Mouse (Mus musculus): ENCODE results near the gene Rtl5. TPM values are rescaled to one million over a fixed set of nuclear protein-coding genes. Genes with fewer than 3 reads are reported as not detected.

The Rtl5 gene
- polyA plus RNA-seq, 1 experiment from 2014 or later = 1.1 TPM

DNA sequence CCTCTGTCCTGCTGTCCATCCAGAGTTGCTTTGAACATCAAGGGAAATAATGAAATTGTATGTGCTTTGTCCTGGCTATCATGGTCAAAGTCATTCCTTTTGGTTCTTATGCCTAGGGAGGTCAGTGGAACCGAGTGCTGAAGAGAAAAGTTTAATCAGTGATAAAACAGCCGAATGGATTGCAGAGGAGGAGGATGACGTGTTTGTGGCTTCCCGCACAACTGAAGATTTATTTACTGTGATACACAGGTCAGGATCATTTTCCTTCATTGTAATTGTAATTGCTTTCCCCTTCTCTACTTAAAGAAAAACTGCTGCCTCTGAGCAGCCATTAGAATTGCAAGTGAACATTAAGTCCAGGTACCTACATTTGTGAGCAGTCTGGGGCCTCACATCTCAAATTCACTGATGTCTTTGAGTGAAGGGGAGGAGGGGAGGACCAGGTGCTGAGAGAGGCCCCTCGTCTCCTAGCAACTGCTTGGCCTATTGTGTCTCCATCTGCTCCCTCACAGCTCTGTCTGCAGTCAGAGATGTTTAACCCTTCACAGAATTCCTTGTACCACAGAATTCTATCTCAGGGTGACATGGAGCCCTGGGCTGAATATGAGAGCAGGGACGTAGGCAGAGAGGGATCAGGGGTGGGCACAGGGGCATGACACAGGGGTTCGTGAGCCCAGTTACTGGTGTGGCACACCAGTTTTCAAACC lies 10.6 kb upstream of the Rtl5 start:
- no peaks in the 10 kb centered on the region for H3K36me3 ChIP-seq
- no peak overlapping the region for H3K4me3 ChIP-seq (replicated peaks)
- no peaks in the 10 kb centered on the region for H3K9me3 ChIP-seq (replicated peaks)
- H3K9ac ChIP-seq = no peak overlapping the region
- 0 out of 2 replicates have a peak, but pooled peaks cover 3% of the 10 kb centered on the region for H3K27me3 ChIP-seq
- H3K4me1 ChIP-seq = no peaks in the 10 kb centered on the region
- no peak overlapping the region for H3K27ac ChIP-seq (replicated peaks)
- WGBS = 41% methylated on average over 7 of the region's 7 CpGs
- no peak overlapping the region for H3K4me2 ChIP-seq (replicated peaks)
- ATAC-seq (ENCODE audit: insufficient number of reproducible peaks, low FRiP score, low TSS enrichment, low read depth) = no peak; the same call in 1 of the 2 replicates

DNA sequence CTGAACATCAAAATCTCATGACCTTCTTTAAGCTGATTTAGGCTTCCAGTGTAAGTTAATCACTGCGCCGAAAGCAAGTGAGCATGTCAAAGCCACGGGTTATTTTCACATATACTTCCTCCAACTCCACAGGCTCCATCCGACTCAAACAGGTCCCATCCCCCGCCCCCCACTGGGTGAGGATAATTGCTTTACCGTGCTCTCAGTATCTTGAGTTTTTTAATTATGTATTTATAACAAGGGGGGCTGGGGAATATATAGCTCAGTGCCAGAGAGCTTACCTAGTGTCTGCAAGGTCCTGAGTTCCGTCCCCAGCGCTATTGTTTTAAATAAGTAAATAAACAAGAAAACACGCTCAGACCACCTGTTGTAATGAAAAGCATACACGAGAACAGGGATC lies 10.0 kb upstream of the Rtl5 start:
- Histone ChIP-seq H3K4me1 (no peaks in the 10 kb centered on the region), H3K4me2 (replicated peaks) (no peak overlapping the region), H3K27me3 (0 out of 2 replicates have a peak, but pooled peaks cover 3% of the 10 kb centered on the region), H3K9ac (no peak overlapping the region), H3K4me3 (replicated peaks) (no peak overlapping the region), H3K36me3 (no peaks in the 10 kb centered on the region), H3K27ac (replicated peaks) (no peak overlapping the region), H3K9me3 (replicated peaks) (no peaks in the 10 kb centered on the region)
- ATAC-seq (ENCODE audit: insufficient number of reproducible peaks, low FRiP score, low TSS enrichment, low read depth) = no peak
- WGBS = 57% methylated on average over 10 of the region's 10 CpGs

GRCm38 (mm10) chrX:102076886-102077765 lies 6.0 kb upstream of the Rtl5 start:
- Histone ChIP-seq H3K9ac (no peak overlapping the region), H3K9me3 (replicated peaks) (no peaks in the 10 kb centered on the region), H3K4me2 (replicated peaks) (no peak overlapping the region), H3K27ac (replicated peaks) (no peak overlapping the region), H3K4me3 (replicated peaks) (no peak overlapping the region), H3K36me3 (no peaks in the 10 kb centered on the region), H3K27me3 (no peaks in the 10 kb centered on the region), H3K4me1 (no peaks in the 10 kb centered on the region)
- 79% methylated on average over 7 of the region's 7 CpGs for WGBS
- ATAC-seq (ENCODE audit: insufficient number of reproducible peaks, low FRiP score, low TSS enrichment, low read depth) = no peak

DNA sequence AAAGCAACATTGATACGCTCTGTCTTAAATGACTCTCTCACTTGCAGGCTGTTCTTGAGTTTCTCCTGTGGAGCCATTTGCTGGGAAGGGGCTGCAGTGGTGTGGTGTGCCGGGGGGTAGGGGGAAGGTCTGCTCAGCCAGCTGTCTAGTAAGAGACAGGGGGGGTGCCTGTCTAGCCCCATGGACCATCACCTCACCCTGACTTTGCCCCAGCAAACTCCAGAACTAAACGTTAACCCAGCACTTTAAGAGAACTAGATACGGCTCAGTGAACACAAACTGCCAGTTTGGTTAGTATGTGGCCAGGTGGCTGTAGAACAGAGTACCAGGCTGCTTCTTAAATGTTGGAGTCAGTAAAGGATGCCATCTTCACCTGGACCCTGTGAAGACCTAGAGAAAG lies 4.1 kb upstream of the Rtl5 start:
- H3K4me2 ChIP-seq (replicated peaks) = no peak overlapping the region
- H3K9me3 ChIP-seq (replicated peaks) = no peaks in the 10 kb centered on the region
- no peak for ATAC-seq (ENCODE audit: insufficient number of reproducible peaks, low FRiP score, low TSS enrichment, low read depth)
- H3K4me3 ChIP-seq (replicated peaks) = no peak overlapping the region
- no peak overlapping the region for H3K9ac ChIP-seq
- H3K4me1 ChIP-seq = peaks cover 8% of the 10 kb centered on the region; the same call in 1 of the 2 replicates
- no peak overlapping the region for H3K27ac ChIP-seq (replicated peaks)
- 71% methylated on average over 4 of the region's 4 CpGs for WGBS
- no peaks in the 10 kb centered on the region; the same call in 1 of the 2 replicates for H3K27me3 ChIP-seq
- no peaks in the 10 kb centered on the region for H3K36me3 ChIP-seq

DNA sequence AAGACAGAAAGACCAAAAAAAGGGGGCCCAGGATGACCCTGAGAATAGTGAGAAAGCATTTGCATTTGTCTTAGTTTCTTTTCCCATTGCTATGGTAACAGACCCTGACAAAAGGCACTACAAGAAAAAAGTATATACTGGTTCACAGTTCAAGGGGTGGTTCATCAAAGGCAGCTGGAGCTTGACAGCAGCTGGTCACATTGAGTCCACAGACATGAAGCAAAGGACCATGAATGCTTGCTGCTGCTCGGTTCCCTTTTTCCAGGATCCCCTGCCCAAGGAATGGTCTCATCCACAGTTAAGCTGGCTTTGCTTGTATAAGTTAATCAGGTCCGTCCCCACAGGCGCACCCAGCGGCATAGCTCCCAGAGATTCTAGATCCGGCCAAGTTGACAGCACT lies 3.3 kb upstream of the Rtl5 start:
- ATAC-seq (ENCODE audit: insufficient number of reproducible peaks, low FRiP score, low TSS enrichment, low read depth) = no peak
- Histone ChIP-seq H3K27ac (replicated peaks) (no peak overlapping the region), H3K9ac (no peak overlapping the region), H3K4me1 (peaks cover 9% of the 10 kb centered on the region; the same call in 1 of the 2 replicates), H3K9me3 (replicated peaks) (no peaks in the 10 kb centered on the region), H3K36me3 (no peaks in the 10 kb centered on the region), H3K27me3 (no peaks in the 10 kb centered on the region; the same call in 1 of the 2 replicates), H3K4me3 (replicated peaks) (no peak overlapping the region), H3K4me2 (replicated peaks) (no peak overlapping the region)
- 67% methylated on average over 5 of the region's 5 CpGs for WGBS

- H3K9ac ChIP-seq = no peak overlapping the region
- H3K9me3 ChIP-seq (replicated peaks) = no peaks in the 10 kb centered on the region
- no peaks in the 10 kb centered on the region; the same call in 1 of the 2 replicates for H3K27me3 ChIP-seq
- no peak overlapping the region for H3K27ac ChIP-seq (replicated peaks)
- H3K4me1 ChIP-seq = peaks cover 9% of the 10 kb centered on the region; the same call in 1 of the 2 replicates
- no peaks in the 10 kb centered on the region for H3K36me3 ChIP-seq
- no peak overlapping the region for H3K4me3 ChIP-seq (replicated peaks)
- no peak overlapping the region for H3K4me2 ChIP-seq (replicated peaks)
- WGBS = 82% methylated on average over 14 of the region's 14 CpGs
- ATAC-seq (ENCODE audit: insufficient number of reproducible peaks, low FRiP score, low TSS enrichment, low read depth) = no peak
Measured at GRCm38 (mm10) chrX:102073605-102074325, 2.7 kb upstream of the Rtl5 start.

- peak overlapping the region; percentile 72 for H3K4me2 ChIP-seq (replicated peaks)
- no peaks in the 10 kb centered on the region for H3K36me3 ChIP-seq
- H3K9me3 ChIP-seq (replicated peaks) = no peaks in the 10 kb centered on the region
- ATAC-seq (ENCODE audit: insufficient number of reproducible peaks, low FRiP score, low TSS enrichment, low read depth) = no peak
- peak overlapping the region; percentile 51 for H3K4me3 ChIP-seq (replicated peaks)
- WGBS = 11% methylated on average over 2 of the region's 2 CpGs
- H3K9ac ChIP-seq = no peak overlapping the region
- H3K4me1 ChIP-seq = peaks cover 9% of the 10 kb centered on the region; the same call in 1 of the 2 replicates
- H3K27ac ChIP-seq (replicated peaks) = peak overlapping the region; percentile 66
- H3K27me3 ChIP-seq = peaks cover 6% of the 10 kb centered on the region; the same call in 1 of the 2 replicates
Measured at GRCm38 (mm10) chrX:102071517-102071916, 413 bp upstream of the Rtl5 start.

DNA sequence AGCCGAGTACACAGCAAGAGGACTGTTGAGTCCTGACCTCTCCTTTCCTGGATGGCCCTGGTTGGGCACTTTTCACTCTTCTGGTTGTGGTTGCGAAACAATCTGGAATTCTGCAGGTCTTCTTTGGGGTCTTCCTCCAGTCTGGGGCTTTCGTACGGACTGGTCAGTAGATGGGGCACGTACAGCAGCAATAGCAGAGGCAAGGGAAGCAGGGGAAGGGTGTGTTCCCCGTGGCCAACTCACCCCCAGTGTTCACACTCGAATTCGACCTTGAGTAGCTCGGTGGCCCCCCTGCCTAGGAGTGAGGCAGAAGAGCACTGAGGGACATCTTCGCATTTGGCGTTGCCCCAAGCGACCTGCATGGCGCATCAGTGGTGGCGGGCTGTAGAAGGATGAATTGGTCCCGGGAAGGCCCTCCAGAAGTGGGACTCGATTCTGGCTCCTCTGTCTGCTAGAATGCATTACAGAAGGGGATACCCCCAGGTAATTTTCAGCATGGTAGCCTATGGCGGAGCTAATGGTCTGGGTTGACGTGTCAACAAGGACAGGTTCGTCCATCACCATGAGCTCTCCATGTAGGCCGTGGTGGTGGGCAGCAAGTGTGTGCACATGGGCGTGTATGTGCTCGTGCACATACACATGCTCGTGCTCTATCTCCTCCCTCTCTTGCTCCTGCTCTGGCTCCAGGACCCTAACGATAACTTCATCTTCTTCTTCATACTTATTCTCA lies 2.1 kb downstream of the Rtl5 start:
- H3K27me3 ChIP-seq = peaks cover 6% of the 10 kb centered on the region; the same call in 1 of the 2 replicates
- H3K4me2 ChIP-seq (replicated peaks) = no peak overlapping the region
- no peaks in the 10 kb centered on the region for H3K36me3 ChIP-seq
- ATAC-seq (ENCODE audit: insufficient number of reproducible peaks, low FRiP score, low TSS enrichment, low read depth) = no peak
- H3K4me3 ChIP-seq (replicated peaks) = no peak overlapping the region
- WGBS = 93% methylated on average over 24 of the region's 24 CpGs
- no peak overlapping the region for H3K27ac ChIP-seq (replicated peaks)
- no peak overlapping the region for H3K9ac ChIP-seq
- no peaks in the 10 kb centered on the region for H3K9me3 ChIP-seq (replicated peaks)
- peaks cover 9% of the 10 kb centered on the region; the same call in 1 of the 2 replicates for H3K4me1 ChIP-seq

DNA sequence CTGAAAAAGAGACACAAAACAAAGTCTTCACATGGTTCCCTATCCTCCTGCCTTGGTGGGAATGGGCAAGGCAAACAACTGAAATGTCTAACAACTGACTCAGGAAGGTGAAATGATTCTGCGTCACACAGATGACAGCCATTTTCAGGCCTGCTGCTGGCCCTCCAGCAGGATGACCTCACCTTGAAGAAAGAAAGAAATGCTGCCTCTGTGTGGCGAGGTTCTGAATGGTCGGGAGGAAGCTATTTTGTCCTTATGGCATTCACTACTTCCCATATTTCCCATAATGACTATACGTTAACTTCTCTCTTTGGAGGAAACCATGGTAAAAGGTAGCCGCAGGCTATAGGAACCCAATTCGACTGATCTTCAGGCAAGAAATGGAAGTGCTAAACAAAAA lies 4.0 kb downstream of the Rtl5 start:
- no peaks in the 10 kb centered on the region for H3K36me3 ChIP-seq
- WGBS = 77% methylated on average over 6 of the region's 6 CpGs
- H3K27me3 ChIP-seq = peaks cover 6% of the 10 kb centered on the region; the same call in 1 of the 2 replicates
- H3K4me3 ChIP-seq (replicated peaks) = no peak overlapping the region
- H3K9ac ChIP-seq = no peak overlapping the region
- H3K4me2 ChIP-seq (replicated peaks) = no peak overlapping the region
- no peaks in the 10 kb centered on the region for H3K9me3 ChIP-seq (replicated peaks)
- ATAC-seq (ENCODE audit: insufficient number of reproducible peaks, low FRiP score, low TSS enrichment, low read depth) = no peak
- H3K4me1 ChIP-seq = peaks cover 9% of the 10 kb centered on the region
- H3K27ac ChIP-seq (replicated peaks) = no peak overlapping the region

DNA sequence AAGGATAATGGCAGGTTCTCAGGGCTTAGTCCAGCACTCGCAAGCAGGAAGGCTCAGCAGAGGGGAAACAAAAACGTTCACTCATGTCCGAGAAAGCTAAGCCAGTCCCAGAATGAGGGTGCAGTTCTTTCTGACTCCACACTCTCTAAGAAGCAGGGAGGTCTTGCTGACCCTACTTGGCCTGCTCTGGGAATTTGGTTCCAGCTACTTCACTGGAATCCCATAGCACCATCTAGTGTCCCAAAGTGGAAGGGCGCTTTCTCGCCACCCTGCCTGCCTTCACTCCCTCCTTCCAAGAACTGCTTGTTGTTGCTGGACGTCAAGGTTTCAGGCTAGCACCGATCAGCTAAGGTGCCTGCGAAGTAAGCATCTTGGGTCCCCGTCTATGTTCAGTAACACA lies 5.0 kb downstream of the Rtl5 start:
- Histone ChIP-seq H3K36me3 (no peaks in the 10 kb centered on the region), H3K4me1 (peaks cover 5% of the 10 kb centered on the region), H3K4me2 (replicated peaks) (no peak overlapping the region), H3K27me3 (peaks cover 6% of the 10 kb centered on the region; the same call in 1 of the 2 replicates), H3K9me3 (replicated peaks) (no peaks in the 10 kb centered on the region), H3K4me3 (replicated peaks) (no peak overlapping the region), H3K9ac (no peak overlapping the region), H3K27ac (replicated peaks) (no peak overlapping the region)
- no peak for ATAC-seq (ENCODE audit: insufficient number of reproducible peaks, low FRiP score, low TSS enrichment, low read depth)
- WGBS = 14% methylated on average over 9 of the region's 9 CpGs
